Mouse (Mus musculus) sigmoid colon, adult 10 weeks (tissue): Measurements from ENCODE around the gene Ska2. TPM values are rescaled to one million over a fixed set of nuclear protein-coding genes. Genes with fewer than 3 reads are reported as not detected.

ENCODE experiments used
- polyA plus RNA-seq: library from polyadenylated mRNA; stranded (reverse); fragments of 350-450 nt; fragmentation: Illumina TruSeq; extraction: RNeasy Lipid Tissue Mini Kit (QIAGEN cat#74804); gene quantifications from one replicate; pipeline ENCODE4 v1.2.3, GENCODE M21; 2014; ENCODE audit warnings: low read depth, low replicate concordance

The Ska2 gene
- 24.8 TPM for polyA plus RNA-seq

GRCm38 (mm10) chr11:87108755-87109518, at the start of gene Ska2:
Gene Ska2, plus strand, starts transcription at chr11:87109234.

GRCm38 (mm10) chr11:87073866-87074440, 35.1 kb upstream of the Ska2 start, which contains the start of gene Gdpd1:
Gene Gdpd1, minus strand, starts transcription at chr11:87074062.

GRCm38 (mm10) chr11:87086290-87086984, 22.6 kb upstream of the Ska2 start, which contains the start of gene Smg8:
Gene Smg8, minus strand, starts transcription at chr11:87086774.

GRCm38 (mm10) chr11:87108409-87108754, 652 bp upstream of the Ska2 start, which contains the start of gene Prr11:
Gene Prr11, minus strand, starts transcription at chr11:87108708.

GRCm38 (mm10) chr11:87126824-87127816, 18.1 kb downstream of the Ska2 start, which contains the start of gene Trim37:
Gene Trim37, plus strand, starts transcription at chr11:87127077.

Other genes with a start within 250 kb of the Ska2 start
- gene Ypel2, start 115.5 kb upstream of the Ska2 start, polyA plus RNA-seq: 41.6 TPM
- 214 TPM for gene Gdpd1, start 35.2 kb upstream of the Ska2 start, polyA plus RNA-seq
- gene Smg8, start 22.5 kb upstream of the Ska2 start, polyA plus RNA-seq: 7.0 TPM
- 11.7 TPM for gene Prr11, start 526 bp upstream of the Ska2 start, polyA plus RNA-seq
- gene Trim37, start 17.8 kb downstream of the Ska2 start, polyA plus RNA-seq: 18.3 TPM
- 8.6 TPM for gene Ppm1e, start 249.8 kb downstream of the Ska2 start, polyA plus RNA-seq